9 mouse cellular contexts compared by ENCODE assay signal in genomic region chr2:102127791-102128387, GRCm38 (mm10). TPM values are rescaled to one million over a fixed set of nuclear protein-coding genes. Genes with fewer than 3 reads are reported as not detected.
DNase-seq lines count a peak whose midpoint lies in the region; ATAC-seq lines count a peak whose summit lies in the region.
"Had no signal": no experiment of that assay in that cellular context is flagged by ENCODE, and none has a peak within 500 bp of the region (broad histone marks: within the 10 kb centered on the region; RNA-seq: fewer than 3 reads in every experiment).

No protein-coding gene starts in this region.

- peaks cover 28% of the 10 kb centered on the region for H3K4me1 ChIP-seq in intestine, embryonic 15.5 days (replicated peaks)
- peaks cover 16% of the 10 kb centered on the region for H3K4me1 ChIP-seq in intestine, embryonic 16.5 days (ENCODE audit: control insufficient read depth, insufficient read depth, low read length)
- H3K4me1 ChIP-seq in heart, embryonic 10.5 days, result peaks cover 71% of the 10 kb centered on the region
- H3K4me1 ChIP-seq in liver, embryonic 11.5 days (replicated peaks; ENCODE audit: control insufficient read depth, insufficient read depth, low read length), result peaks cover 10% of the 10 kb centered on the region
- H3K4me1 ChIP-seq in kidney, embryonic 14.5 days (ENCODE audit: control insufficient read depth, insufficient read depth, low read length), result peaks cover 5% of the 10 kb centered on the region; the same call in 1 of the 2 replicates

- no peaks in the 10 kb centered on the region for H3K27me3 ChIP-seq in intestine, embryonic 15.5 days (replicated peaks)
- no peaks in the 10 kb centered on the region for H3K27me3 ChIP-seq in intestine, embryonic 16.5 days (replicated peaks; ENCODE audit: control insufficient read depth, insufficient read depth, low read length)
- no peaks in the 10 kb centered on the region for H3K27me3 ChIP-seq in heart, embryonic 10.5 days (ENCODE audit: insufficient read depth, poor library complexity, severe bottlenecking)
- no peaks in the 10 kb centered on the region for H3K27me3 ChIP-seq in liver, embryonic 11.5 days (replicated peaks; ENCODE audit: control insufficient read depth, insufficient read depth, low read length)
- no peaks in the 10 kb centered on the region for H3K27me3 ChIP-seq in kidney, embryonic 14.5 days (ENCODE audit: control insufficient read depth, insufficient read depth, low read length)

- peak; percentile 84 for DNase-seq in ZHBTc4 (ENCODE audit: low read depth, low spot score)
- DNase-seq in heart, embryonic 10.5 days (ENCODE audit: low spot score), result no peak
- DNase-seq in liver, embryonic 11.5 days (ENCODE audit: low spot score), result no peak
- DNase-seq in embryo, embryonic 10 days (ENCODE audit: low spot score), result no peak
- DNase-seq: embryo, embryonic 11 days had no signal

- no peaks in the 10 kb centered on the region for H3K9me3 ChIP-seq in intestine, embryonic 15.5 days
- no peaks in the 10 kb centered on the region for H3K9me3 ChIP-seq in intestine, embryonic 16.5 days (ENCODE audit: control insufficient read depth, low read length)
- no peaks in the 10 kb centered on the region for H3K9me3 ChIP-seq in heart, embryonic 10.5 days
- H3K9me3 ChIP-seq in liver, embryonic 11.5 days (ENCODE audit: control insufficient read depth, low read length), result no peaks in the 10 kb centered on the region
- no peaks in the 10 kb centered on the region for H3K9me3 ChIP-seq in kidney, embryonic 14.5 days (ENCODE audit: control insufficient read depth, low read length)

- H3K4me2 ChIP-seq in intestine, embryonic 15.5 days (replicated peaks), result no peak overlapping the region
- no peak overlapping the region for H3K4me2 ChIP-seq in intestine, embryonic 16.5 days (ENCODE audit: low read depth, low read length)
- H3K4me2 ChIP-seq in liver, embryonic 11.5 days, result no peak overlapping the region
- no peak overlapping the region for H3K4me2 ChIP-seq in kidney, embryonic 14.5 days (replicated peaks; ENCODE audit: low read depth, low read length)

- WGBS in intestine, embryonic 15.5 days, result 67% methylated on average over 8 of the region's 8 CpGs
- 63% methylated on average over 8 of the region's 8 CpGs for WGBS in intestine, embryonic 16.5 days
- WGBS in heart, embryonic 10.5 days, result 57% methylated on average over 8 of the region's 8 CpGs
- WGBS in liver, embryonic 11.5 days, result 70% methylated on average over 8 of the region's 8 CpGs
- WGBS in kidney, embryonic 14.5 days, result 83% methylated on average over 8 of the region's 8 CpGs

- no peak overlapping the region for H3K4me3 ChIP-seq in intestine, embryonic 15.5 days (replicated peaks)
- no peak overlapping the region for H3K4me3 ChIP-seq in intestine, embryonic 16.5 days (ENCODE audit: low read length)
- no peak overlapping the region for H3K4me3 ChIP-seq in heart, embryonic 10.5 days
- H3K4me3 ChIP-seq in liver, embryonic 11.5 days (ENCODE audit: low read depth, low read length), result no peak overlapping the region
- no peak overlapping the region for H3K4me3 ChIP-seq in kidney, embryonic 14.5 days (ENCODE audit: low read length)

- no peaks in the 10 kb centered on the region for H3K36me3 ChIP-seq in intestine, embryonic 15.5 days
- H3K36me3 ChIP-seq in intestine, embryonic 16.5 days (ENCODE audit: control insufficient read depth, insufficient read depth, low read length), result no peaks in the 10 kb centered on the region
- H3K36me3 ChIP-seq in heart, embryonic 10.5 days, result no peaks in the 10 kb centered on the region
- H3K36me3 ChIP-seq in liver, embryonic 11.5 days (ENCODE audit: control insufficient read depth, insufficient read depth, low read length), result no peaks in the 10 kb centered on the region
- no peaks in the 10 kb centered on the region for H3K36me3 ChIP-seq in kidney, embryonic 14.5 days (ENCODE audit: control insufficient read depth, insufficient read depth, low read length)

- H3K9ac ChIP-seq in intestine, embryonic 15.5 days, result no peak overlapping the region
- H3K9ac ChIP-seq in intestine, embryonic 16.5 days (ENCODE audit: low read depth, low read length), result no peak overlapping the region
- H3K9ac ChIP-seq in liver, embryonic 11.5 days (ENCODE audit: low read depth, low read length), result no peak overlapping the region
- H3K9ac ChIP-seq in kidney, embryonic 14.5 days (ENCODE audit: low read depth, low read length), result no peak overlapping the region

- no peak overlapping the region for H3K27ac ChIP-seq in intestine, embryonic 15.5 days
- H3K27ac ChIP-seq in intestine, embryonic 16.5 days (ENCODE audit: low read length), result no peak overlapping the region
- peak overlapping the region; percentile 38 for H3K27ac ChIP-seq in heart, embryonic 10.5 days
- H3K27ac ChIP-seq in liver, embryonic 11.5 days (ENCODE audit: low read depth, low read length), result no peak overlapping the region
- H3K27ac ChIP-seq in kidney, embryonic 14.5 days (ENCODE audit: low read depth, low read length), result no peak overlapping the region

- peak; percentile 11; the same call in 1 of the 2 replicates for ATAC-seq in intestine, embryonic 15.5 days
- no peak for ATAC-seq in intestine, embryonic 16.5 days
- ATAC-seq in liver, embryonic 11.5 days (replicated peaks; ENCODE audit: low FRiP score), result 0 out of 2 replicates have a peak, but pooled peaks have one; percentile 33
- ATAC-seq in cerebellum, adult (ENCODE audit: insufficient number of reproducible peaks, low FRiP score, low TSS enrichment), result no peak
- ATAC-seq in kidney, embryonic 14.5 days (ENCODE audit: low FRiP score, low TSS enrichment), result no peak

RNA-seq across cellular contexts. Expression of gene Ldlrad3, which starts 58.3 kb away (rescaled TPM):
- polyA plus RNA-seq in intestine, embryonic 15.5 days (2015; fragmentation: Nextera tagmentation; extraction: Ambion mirVana), result 22.1 and 22.7 TPM in 2 replicates
- 17.9 and 18.8 TPM in 2 replicates for polyA plus RNA-seq in intestine, embryonic 16.5 days (2015; fragmentation: Nextera tagmentation; extraction: Ambion mirVana)
- polyA plus RNA-seq in heart, embryonic 10.5 days (2016; fragmentation: Nextera tagmentation; extraction: Ambion mirVana), result 24.6 and 27.5 TPM in 2 replicates
- polyA plus RNA-seq in liver, embryonic 11.5 days (2014; fragmentation: Nextera tagmentation; extraction: Ambion mirVana), result 17.9 TPM in 2 replicates
- 19.0 and 39.2 TPM in 2 replicates for polyA plus RNA-seq in kidney, embryonic 14.5 days (2014; fragmentation: Nextera tagmentation; extraction: Ambion mirVana)

Comparison
In these comparisons a context has a peak if more than half of its experiments do, and no peak if none do; other contexts are left out.
1. ATAC-seq: peak in intestine, embryonic 15.5 days (single experiment) and liver, embryonic 11.5 days (single experiment); none in intestine, embryonic 16.5 days (single experiment), cerebellum, adult (single experiment) and kidney, embryonic 14.5 days (single experiment).